Mouse (Mus musculus): ENCODE data around the gene Pdhb. TPM values are rescaled to one million over a fixed set of nuclear protein-coding genes. Genes with fewer than 3 reads are reported as not detected.

Pdhb gene
- polyA plus RNA-seq, 1 experiment = 19.8 TPM

DNA sequence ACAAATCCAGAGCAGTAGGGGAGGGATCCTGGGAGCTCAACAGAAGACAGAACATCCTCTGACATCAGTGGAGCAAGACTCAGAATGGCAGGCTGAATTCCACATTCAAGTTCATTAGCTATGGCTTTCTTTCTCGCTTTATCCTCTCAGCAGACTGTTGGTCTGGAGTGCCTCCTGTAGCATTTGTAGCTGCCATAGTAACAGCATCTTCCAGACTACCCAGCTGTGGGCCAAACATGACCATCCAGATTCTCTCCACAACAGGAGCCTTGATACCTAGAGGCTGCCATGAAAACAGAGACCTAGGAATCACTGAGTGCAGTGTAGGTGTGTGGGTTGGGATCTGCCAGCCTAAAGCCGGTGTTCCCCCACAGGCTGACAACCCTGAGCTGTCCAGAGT, 37.1 kb upstream of the Pdhb start:
- no peak overlapping the region for H3K27ac ChIP-seq (ENCODE audit: insufficient read depth, low read depth, low read length)
- 100% methylated on average over 2 of the region's 2 CpGs for WGBS
- TF ChIP-seq POLR2A (IDR thresholded peaks at IDR 0.05; ENCODE audit: low read depth, low read length) = no peak
- no peaks in the 10 kb centered on the region for H3K36me3 ChIP-seq (ENCODE audit: control insufficient read depth, insufficient read depth, low read length)
- peaks cover 3% of the 10 kb centered on the region; the same call in 1 of the 2 replicates for H3K4me1 ChIP-seq (ENCODE audit: control insufficient read depth, insufficient read depth, insufficient read length, low read length)
- no peak overlapping the region for H3K4me3 ChIP-seq (ENCODE audit: low read depth, low read length)
- H3K27me3 ChIP-seq (ENCODE audit: control insufficient read depth, insufficient read depth, low read length) = no peaks in the 10 kb centered on the region

DNA sequence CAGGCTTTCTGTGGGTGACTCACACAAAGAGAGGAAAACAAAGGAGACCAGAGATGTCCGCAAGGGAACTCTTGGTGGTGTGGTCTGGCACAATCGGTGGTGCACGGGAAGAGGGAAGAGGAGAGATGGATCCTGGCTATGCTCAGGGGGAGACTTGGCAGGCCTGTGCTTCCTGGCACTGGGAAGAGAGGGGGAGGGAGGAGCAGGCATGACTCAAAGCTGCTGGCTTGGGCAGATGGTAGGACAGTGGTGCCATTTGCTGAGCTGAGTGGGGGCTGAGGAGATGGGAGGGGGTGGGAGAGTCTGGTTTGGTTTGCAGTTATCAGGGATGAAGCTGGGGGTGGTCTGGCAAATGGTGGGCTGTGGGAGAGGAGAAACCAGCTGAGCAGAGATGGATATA, 36.1 kb upstream of the Pdhb start:
- 78% methylated on average over 3 of the region's 3 CpGs for WGBS
- TF ChIP-seq POLR2A (IDR thresholded peaks at IDR 0.05; ENCODE audit: low read depth, low read length) = no peak
- no peak for TF ChIP-seq CTCF (IDR thresholded peaks at IDR 0.05; ENCODE audit: extremely low read depth, insufficient read length, insufficient replicate concordance, low read depth, low read length)
- no peak overlapping the region for H3K4me3 ChIP-seq (ENCODE audit: low read depth, low read length)
- no peaks in the 10 kb centered on the region for H3K36me3 ChIP-seq (ENCODE audit: control insufficient read depth, insufficient read depth, low read length)
- H3K27me3 ChIP-seq (ENCODE audit: control insufficient read depth, insufficient read depth, low read length) = no peaks in the 10 kb centered on the region
- peaks cover 3% of the 10 kb centered on the region; the same call in 1 of the 2 replicates for H3K4me1 ChIP-seq (ENCODE audit: control insufficient read depth, insufficient read depth, insufficient read length, low read length)
- H3K27ac ChIP-seq (ENCODE audit: insufficient read depth, low read depth, low read length) = no peak overlapping the region

DNA sequence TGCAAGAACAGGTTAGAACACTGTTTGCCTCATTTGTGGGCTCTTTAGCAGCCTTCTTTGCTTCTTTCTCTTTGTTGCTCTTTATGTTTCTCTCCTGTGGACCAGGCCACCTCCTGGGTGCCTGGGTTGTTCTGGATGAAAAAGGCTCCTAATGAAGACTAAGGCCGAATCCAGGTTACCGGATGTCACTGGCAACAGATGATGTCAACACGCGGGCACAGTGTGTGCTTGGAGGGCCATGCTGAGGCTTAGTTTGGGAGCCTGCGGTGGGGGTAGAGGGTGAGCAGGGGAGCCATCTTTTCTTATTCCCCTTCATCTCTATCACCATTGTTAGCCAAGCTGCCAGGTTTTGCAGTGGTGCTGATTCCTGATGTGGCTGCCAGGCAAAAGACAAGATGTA, 34.7 kb upstream of the Pdhb start:
- H3K4me1 ChIP-seq (ENCODE audit: control insufficient read depth, insufficient read depth, insufficient read length, low read length) = no peaks in the 10 kb centered on the region
- no peaks in the 10 kb centered on the region for H3K36me3 ChIP-seq (ENCODE audit: control insufficient read depth, insufficient read depth, low read length)
- TF ChIP-seq CTCF (IDR thresholded peaks at IDR 0.05; ENCODE audit: extremely low read depth, insufficient read length, insufficient replicate concordance, low read depth, low read length) (no peak), POLR2A (IDR thresholded peaks at IDR 0.05; ENCODE audit: low read depth, low read length) (no peak)
- WGBS = 91% methylated on average over 5 of the region's 5 CpGs
- H3K27ac ChIP-seq (ENCODE audit: insufficient read depth, low read depth, low read length) = no peak overlapping the region
- H3K4me3 ChIP-seq (ENCODE audit: low read depth, low read length) = no peak overlapping the region
- no peaks in the 10 kb centered on the region for H3K27me3 ChIP-seq (ENCODE audit: control insufficient read depth, insufficient read depth, low read length)

DNA sequence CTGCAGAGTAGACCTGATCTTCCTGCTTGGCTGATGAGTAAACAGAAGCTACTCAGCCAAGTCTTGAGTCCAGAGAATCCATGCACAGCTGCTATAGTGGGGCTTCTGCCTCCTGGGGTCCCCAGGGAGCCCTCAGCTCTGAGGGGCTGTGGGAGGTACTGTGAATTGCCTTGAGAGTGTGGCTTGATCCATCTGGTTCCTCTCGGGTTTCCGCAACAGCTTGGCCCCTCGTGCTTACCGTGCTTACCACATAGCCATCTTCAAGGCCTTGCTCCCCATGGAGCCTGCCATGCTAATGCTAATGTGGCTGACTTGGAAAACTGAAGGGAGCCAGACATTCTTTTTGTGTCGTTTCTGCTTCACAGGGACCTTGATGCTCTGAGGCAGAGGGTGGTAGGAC, 34.3 kb upstream of the Pdhb start:
- Histone ChIP-seq H3K4me1 (ENCODE audit: control insufficient read depth, insufficient read depth, insufficient read length, low read length) (no peaks in the 10 kb centered on the region), H3K27me3 (ENCODE audit: control insufficient read depth, insufficient read depth, low read length) (no peaks in the 10 kb centered on the region), H3K36me3 (ENCODE audit: control insufficient read depth, insufficient read depth, low read length) (no peaks in the 10 kb centered on the region), H3K27ac (ENCODE audit: insufficient read depth, low read depth, low read length) (no peak overlapping the region), H3K4me3 (ENCODE audit: low read depth, low read length) (no peak overlapping the region)
- 72% methylated on average over 5 of the region's 5 CpGs for WGBS
- TF ChIP-seq POLR2A (IDR thresholded peaks at IDR 0.05; ENCODE audit: low read depth, low read length) (no peak), CTCF (IDR thresholded peaks at IDR 0.05; ENCODE audit: extremely low read depth, insufficient read length, insufficient replicate concordance, low read depth, low read length) (no peak)

DNA sequence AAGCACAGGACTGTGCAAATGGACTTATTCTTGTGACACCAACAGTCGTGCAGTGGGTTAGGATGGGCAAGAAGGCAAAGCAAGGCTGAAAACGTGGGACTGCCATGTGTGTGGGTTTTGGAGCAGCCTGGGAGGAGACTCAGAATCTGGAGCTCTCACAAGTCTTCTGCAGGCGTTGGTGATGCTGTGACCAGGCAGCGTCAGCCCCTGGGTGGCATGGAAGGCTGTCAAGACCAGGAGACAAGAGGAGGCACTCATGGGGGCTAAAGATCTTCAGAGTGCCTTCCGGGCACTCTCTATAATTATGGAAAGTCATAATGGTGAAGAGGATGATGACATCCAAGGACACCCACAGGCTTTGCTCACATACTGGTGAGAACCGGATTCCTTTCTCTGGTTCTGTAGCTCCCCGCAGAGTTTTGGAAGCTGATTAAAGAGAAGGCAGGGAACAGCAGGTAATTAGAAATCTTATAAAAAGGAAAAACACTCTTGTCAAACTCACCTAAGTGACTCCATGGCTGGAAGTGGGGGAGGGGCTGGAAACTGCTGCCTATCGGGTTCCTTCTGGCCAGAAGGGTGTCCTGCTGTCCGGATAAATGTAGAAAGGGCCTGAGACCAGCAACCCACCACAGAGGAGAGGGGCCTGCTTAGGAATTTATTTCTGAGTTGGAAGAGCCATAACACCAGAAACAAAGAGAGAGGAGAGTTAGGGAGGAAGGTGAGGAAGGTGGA, 33.5 kb upstream of the Pdhb start:
- no peak overlapping the region for H3K27ac ChIP-seq (ENCODE audit: insufficient read depth, low read depth, low read length)
- H3K27me3 ChIP-seq (ENCODE audit: control insufficient read depth, insufficient read depth, low read length) = no peaks in the 10 kb centered on the region
- no peaks in the 10 kb centered on the region for H3K4me1 ChIP-seq (ENCODE audit: control insufficient read depth, insufficient read depth, insufficient read length, low read length)
- no peak overlapping the region for H3K4me3 ChIP-seq (ENCODE audit: low read depth, low read length)
- TF ChIP-seq CTCF (IDR thresholded peaks at IDR 0.05; ENCODE audit: extremely low read depth, insufficient read length, insufficient replicate concordance, low read depth, low read length) = no peak
- no peak for TF ChIP-seq POLR2A (IDR thresholded peaks at IDR 0.05; ENCODE audit: low read depth, low read length)
- WGBS = 80% methylated on average over 9 of the region's 9 CpGs
- H3K36me3 ChIP-seq (ENCODE audit: control insufficient read depth, insufficient read depth, low read length) = no peaks in the 10 kb centered on the region

DNA sequence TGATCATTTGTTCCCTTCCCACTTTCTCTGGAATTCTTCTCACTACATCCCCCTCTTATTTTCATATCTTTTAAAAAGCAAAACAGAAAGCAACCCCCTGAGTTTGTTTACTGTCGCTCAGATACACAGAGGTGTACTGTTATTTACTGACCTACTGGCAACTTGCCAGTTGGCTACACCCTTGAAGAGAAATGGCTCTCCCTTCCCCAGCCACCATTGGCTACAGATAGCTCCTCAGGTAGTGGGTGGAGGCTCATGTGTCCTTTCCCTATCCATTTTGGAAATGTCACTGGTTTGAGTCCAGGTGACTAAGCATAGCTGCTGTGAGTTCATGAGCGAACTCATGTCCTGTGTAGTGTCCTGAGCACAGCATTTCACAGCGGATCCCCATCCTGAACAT, 28.9 kb upstream of the Pdhb start:
- Histone ChIP-seq H3K27ac (ENCODE audit: insufficient read depth, low read depth, low read length) (no peak overlapping the region), H3K4me3 (ENCODE audit: low read depth, low read length) (no peak overlapping the region), H3K4me1 (ENCODE audit: control insufficient read depth, insufficient read depth, insufficient read length, low read length) (no peaks in the 10 kb centered on the region), H3K36me3 (ENCODE audit: control insufficient read depth, insufficient read depth, low read length) (no peaks in the 10 kb centered on the region), H3K27me3 (ENCODE audit: control insufficient read depth, insufficient read depth, low read length) (no peaks in the 10 kb centered on the region)
- 50% methylated on average over 3 of the region's 3 CpGs for WGBS
- TF ChIP-seq CTCF (IDR thresholded peaks at IDR 0.05; ENCODE audit: extremely low read depth, insufficient read length, insufficient replicate concordance, low read depth, low read length) (no peak), POLR2A (IDR thresholded peaks at IDR 0.05; ENCODE audit: low read depth, low read length) (no peak)

DNA sequence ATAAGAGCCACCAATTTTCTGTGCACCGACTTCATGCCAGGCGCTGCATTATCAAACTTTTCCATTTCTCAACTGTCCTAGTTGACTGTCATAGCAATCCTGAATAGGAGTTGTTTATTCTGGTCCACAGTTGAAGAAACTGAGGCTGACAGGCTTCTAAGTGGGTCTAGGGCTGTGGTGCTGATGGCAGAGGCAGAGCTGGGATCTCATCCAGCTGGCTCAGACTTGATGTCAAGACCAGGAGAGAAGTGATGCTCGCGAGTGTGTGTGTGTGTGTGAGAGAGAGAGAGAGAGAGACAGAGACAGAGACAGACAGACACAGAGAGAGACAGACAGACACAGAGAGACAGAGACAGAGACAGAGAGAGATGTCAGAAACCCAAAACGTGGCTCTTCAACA, 27.9 kb upstream of the Pdhb start:
- no peaks in the 10 kb centered on the region for H3K4me1 ChIP-seq (ENCODE audit: control insufficient read depth, insufficient read depth, insufficient read length, low read length)
- no peak overlapping the region for H3K27ac ChIP-seq (ENCODE audit: insufficient read depth, low read depth, low read length)
- H3K4me3 ChIP-seq (ENCODE audit: low read depth, low read length) = no peak overlapping the region
- TF ChIP-seq POLR2A (IDR thresholded peaks at IDR 0.05; ENCODE audit: low read depth, low read length) = no peak
- no peak for TF ChIP-seq CTCF (IDR thresholded peaks at IDR 0.05; ENCODE audit: extremely low read depth, insufficient read length, insufficient replicate concordance, low read depth, low read length)
- 69% methylated on average over 5 of the region's 5 CpGs for WGBS
- H3K36me3 ChIP-seq (ENCODE audit: control insufficient read depth, insufficient read depth, low read length) = no peaks in the 10 kb centered on the region
- H3K27me3 ChIP-seq (ENCODE audit: control insufficient read depth, insufficient read depth, low read length) = no peaks in the 10 kb centered on the region
